Mouse (Mus musculus) liver, adult 2 months (tissue): ENCODE measurements around the gene H1fx. TPM values are rescaled to one million over a fixed set of nuclear protein-coding genes. Genes with fewer than 3 reads are reported as not detected.
A peak's percentile ranks its signal among the peaks of the same experiment; 100 is the strongest.

Source experiments
- DNase-seq: peaks from one replicate; pipeline ENCODE4 v3.0.0-alpha.2; 2011; ENCODE audit warnings: low read depth, low spot score; ENCODE audit errors: extremely low read depth
- H3K27ac ChIP-seq: fragments of 200-500 bp; replicated peaks from 2 replicates; pipeline ENCODE4 v1.5.1; 2012; ENCODE audit warnings: low read depth, mild to moderate bottlenecking, control low read depth, inconsistent platforms, low read length; ENCODE audit not compliant: insufficient read depth
- H3K27me3 ChIP-seq: fragments of 200-500 bp; 2 replicates; pipeline ENCODE4 v1.6.1; 2012; ENCODE audit warnings: mild to moderate bottlenecking, moderate library complexity, low read length, inconsistent platforms; ENCODE audit not compliant: control insufficient read depth, insufficient read depth
- H3K36me3 ChIP-seq: fragments of 200-500 bp; 2 replicates; pipeline ENCODE4 v1.6.1; 2012; ENCODE audit warnings: low read length, inconsistent platforms; ENCODE audit not compliant: control insufficient read depth, insufficient read depth
- H3K4me1 ChIP-seq: fragments of 200-500 bp; 2 replicates; pipeline ENCODE4 v1.6.1; 2011; ENCODE audit warnings: low read length; ENCODE audit not compliant: control insufficient read depth, insufficient read depth
- H3K4me3 ChIP-seq: fragments of 200-500 bp; 2 replicates; pipeline ENCODE4 v1.5.1; 2011; ENCODE audit warnings: low read depth, mild to moderate bottlenecking, control low read depth, low read length, moderate library complexity; ENCODE audit not compliant: insufficient read depth
- H3K79me2 ChIP-seq: fragments of 200-500 bp; 2 replicates; pipeline ENCODE4 v1.6.1; 2012; ENCODE audit warnings: inconsistent platforms, mild to moderate bottlenecking, low read length, moderate library complexity; ENCODE audit not compliant: control insufficient read depth, insufficient read depth
- H3K9ac ChIP-seq: fragments of 200-500 bp; 2 replicates; pipeline ENCODE4 v1.6.1; 2012; ENCODE audit warnings: low read depth, mild to moderate bottlenecking, control low read depth, inconsistent platforms, low read length
- CTCF ChIP-seq: fragments of 200-500 bp; IDR thresholded peaks from 2 replicates; pipeline ENCODE4 v1.5.1; 2011; ENCODE audit warnings: low read depth, low read length, control low read depth
- POLR2A ChIP-seq: fragments of 200-500 bp; IDR thresholded peaks from 2 replicates; pipeline ENCODE4 v1.6.1; 2011; ENCODE audit warnings: low read length, control low read depth; ENCODE audit not compliant: insufficient read depth; ENCODE audit errors: extremely low read depth
- WGBS: fragments of 180-500 bp; shearing (Covaris S2); methylation state at CpG from one replicate; pipeline ENCODE4 v1.1.7; 2018; 5-methylcytosine and 5-hydroxymethylcytosine counted together
- polyA plus RNA-seq: library from polyadenylated mRNA; depleted of rRNA; stranded (reverse); fragments of >200 nt; gene quantifications from 2 replicates; pipeline ENCODE4 v1.2.3, GENCODE M21; 2012; rRNA removed
- total RNA-seq: library from RNA; depleted of rRNA; stranded (reverse); fragments of >200 nt; gene quantifications from 2 replicates; pipeline ENCODE4 v1.2.3, GENCODE M21; 2014; rRNA removed

H1fx gene
- total and polyA plus RNA-seq, 2 experiments: 0.11 TPM; not detected in 1

- H3K9ac ChIP-seq: no peak overlapping the region
- H3K79me2 ChIP-seq: no peaks in the 10 kb centered on the region; the same call in 1 of the 2 replicates
- WGBS: 39% methylated on average over 5 of the region's 5 CpGs
- peaks cover 5% of the 10 kb centered on the region; the same call in 1 of the 2 replicates for H3K4me1 ChIP-seq
- TF ChIP-seq CTCF (no peak), POLR2A (no peak)
- H3K36me3 ChIP-seq: peaks cover 20% of the 10 kb centered on the region
- no peak overlapping the region for H3K27ac ChIP-seq
- no peak overlapping the region for H3K4me3 ChIP-seq
- DNase-seq: peak; percentile 76
- H3K27me3 ChIP-seq: no peaks in the 10 kb centered on the region
Observed at GRCm38 (mm10) chr6:87935037-87935436, 46.4 kb downstream of the H1fx start.

Other genes starting within 250 kb of the H1fx start
- 0.34 and 0.74 TPM in 2 replicates for gene Gp9, start 203.6 kb downstream of the H1fx start, total RNA-seq
- 0.25 TPM in 1 of 2 replicates, not detected in the other for gene Gp9, start 203.6 kb downstream of the H1fx start, polyA plus RNA-seq
- 63.0 and 71.9 TPM in 2 replicates for gene Rab43, start 169.5 kb downstream of the H1fx start, total RNA-seq
- gene Rab43, start 169.5 kb downstream of the H1fx start, polyA plus RNA-seq: 106 and 139 TPM in 2 replicates
- 1.0 and 1.1 TPM in 2 replicates for gene Gm45140, start 145.8 kb downstream of the H1fx start, total RNA-seq
- gene Gm45140, start 145.8 kb downstream of the H1fx start, polyA plus RNA-seq: 0.51 and 0.98 TPM in 2 replicates
- 18.6 and 22.8 TPM in 2 replicates for gene Isy1, start 142.8 kb downstream of the H1fx start, total RNA-seq
- gene Isy1, start 142.8 kb downstream of the H1fx start, polyA plus RNA-seq: 5.6 and 6.8 TPM in 2 replicates
- gene Cnbp, start 130.5 kb downstream of the H1fx start, total RNA-seq: 271 and 286 TPM in 2 replicates
- 165 and 177 TPM in 2 replicates for gene Cnbp, start 130.5 kb downstream of the H1fx start, polyA plus RNA-seq
- 41.1 and 57.2 TPM in 2 replicates for gene Copg1, start 93.8 kb downstream of the H1fx start, total RNA-seq
- 19.5 and 21.5 TPM in 2 replicates for gene Copg1, start 93.8 kb downstream of the H1fx start, polyA plus RNA-seq
- 6.5 and 7.9 TPM in 2 replicates for gene Hmces, start 67.7 kb downstream of the H1fx start, total RNA-seq
- gene Hmces, start 67.7 kb downstream of the H1fx start, polyA plus RNA-seq: 6.3 and 9.6 TPM in 2 replicates
- 69.7 and 80.9 TPM in 2 replicates for gene Rab7, start 63.6 kb upstream of the H1fx start, total RNA-seq
- 134 and 145 TPM in 2 replicates for gene Rab7, start 63.6 kb upstream of the H1fx start, polyA plus RNA-seq
- gene Rpn1, start 102.8 kb upstream of the H1fx start, total RNA-seq: 124 and 153 TPM in 2 replicates
- gene Rpn1, start 102.8 kb upstream of the H1fx start, polyA plus RNA-seq: 121 and 149 TPM in 2 replicates
- 0.09 and 0.27 TPM in 2 replicates for gene Gata2, start 212.3 kb upstream of the H1fx start, total RNA-seq
- gene Gata2, start 212.3 kb upstream of the H1fx start, polyA plus RNA-seq: 1.3 and 1.7 TPM in 2 replicates
- gene Dnajb8, start 240.6 kb upstream of the H1fx start, total RNA-seq: not detected in 2 replicates
- not detected in 2 replicates for gene Dnajb8, start 240.6 kb upstream of the H1fx start, polyA plus RNA-seq